Mouse (Mus musculus) gastrocnemius, adult 18-20 months (tissue): ENCODE measurements around the gene Slco2a1. TPM values are rescaled to one million over a fixed set of nuclear protein-coding genes. Genes with fewer than 3 reads are reported as not detected.
"Not testable (repeated sequence)": the region's sequence is repeated elsewhere in the genome, so short reads cannot be mapped to it uniquely, and the experiment has no call there.

ENCODE experiments used
- DNase-seq: peaks from one replicate; pipeline ENCODE4 v3.0.0; 2021; ENCODE audit warnings: low spot score
- total RNA-seq, 2 experiments: library from RNA; stranded (reverse); gene quantifications; 2 replicates each; pipeline ENCODE4 v1.2.3; 2021

Slco2a1 gene
- total RNA-seq, 2 experiments from 2014 or later, result 0.71 to 0.93 TPM

DNA sequence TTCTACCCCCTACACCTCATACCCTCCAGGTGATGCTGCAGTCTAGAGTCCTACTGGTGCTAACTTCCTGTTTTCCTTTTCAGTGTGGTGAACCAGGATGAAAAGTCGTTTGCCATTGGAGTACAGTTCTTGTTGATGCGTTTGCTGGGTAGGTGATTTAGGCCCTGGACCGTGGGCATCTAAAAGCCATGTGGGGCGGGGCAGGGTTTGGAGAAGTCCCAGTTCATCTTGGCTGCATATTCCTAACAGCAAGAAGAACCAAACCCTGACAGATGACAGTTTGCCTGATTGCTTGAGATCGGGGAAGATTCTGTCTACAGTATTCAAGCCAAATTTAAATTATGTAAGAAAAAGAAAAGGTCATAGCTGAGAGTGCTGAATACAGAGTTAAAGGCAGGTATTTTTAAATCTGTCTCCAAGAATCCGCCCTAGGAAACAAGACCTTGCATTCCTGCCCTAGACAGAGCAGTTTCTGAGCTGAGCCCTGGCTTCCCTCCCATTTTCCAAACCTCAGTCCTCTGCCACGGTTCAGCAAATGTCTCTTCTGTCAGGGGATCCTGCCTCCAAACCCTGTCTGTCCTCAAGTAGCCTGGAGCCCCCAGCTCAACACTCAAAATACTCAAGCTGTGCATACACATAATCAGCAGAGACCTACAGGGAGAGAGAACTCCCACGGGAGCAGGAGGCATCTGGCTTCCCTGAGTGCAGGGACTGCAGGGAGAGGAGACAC is 93.9 kb downstream of the Slco2a1 start:
- DNase-seq, result no peak

DNA sequence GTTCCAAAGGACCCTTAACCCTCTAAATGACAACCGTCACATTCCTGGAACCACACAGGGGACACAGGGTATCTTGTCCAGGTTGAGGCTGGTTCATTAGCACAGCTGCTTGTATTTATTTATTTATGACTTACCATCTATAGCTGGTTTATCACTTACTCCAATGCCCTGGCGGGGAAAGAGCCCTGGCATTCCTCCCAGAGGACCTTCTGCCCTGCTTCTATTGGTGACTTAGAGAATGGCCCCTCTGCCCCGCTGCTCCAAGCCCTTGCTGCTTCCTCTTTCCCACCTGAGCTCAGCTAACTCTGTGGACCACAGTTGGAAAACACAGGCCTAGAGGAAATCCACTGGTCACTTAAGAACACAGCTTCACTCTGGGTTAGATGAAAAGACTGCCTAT is 94.9 kb downstream of the Slco2a1 start:
- DNase-seq, result no peak

DNA sequence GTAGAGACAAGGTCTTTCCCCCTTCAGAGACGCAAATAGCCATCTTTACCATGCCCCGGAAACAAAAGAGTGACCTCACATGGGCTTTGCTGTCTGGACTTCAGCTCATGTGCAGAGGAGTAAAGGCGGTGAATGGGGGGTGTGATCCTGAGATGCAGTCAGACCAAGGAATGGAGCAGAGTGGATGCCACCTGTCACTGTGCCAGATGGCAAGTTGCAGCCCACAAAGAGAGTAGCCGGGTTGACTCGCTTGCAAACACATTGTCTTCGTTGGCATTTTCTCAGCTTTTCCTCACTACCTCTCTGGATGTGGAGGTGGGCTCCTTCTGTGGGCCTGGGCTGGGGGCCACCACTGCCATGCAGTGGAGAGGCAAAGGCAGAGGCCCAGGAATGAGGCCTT is 98.2 kb downstream of the Slco2a1 start:
- no peak for DNase-seq

DNA sequence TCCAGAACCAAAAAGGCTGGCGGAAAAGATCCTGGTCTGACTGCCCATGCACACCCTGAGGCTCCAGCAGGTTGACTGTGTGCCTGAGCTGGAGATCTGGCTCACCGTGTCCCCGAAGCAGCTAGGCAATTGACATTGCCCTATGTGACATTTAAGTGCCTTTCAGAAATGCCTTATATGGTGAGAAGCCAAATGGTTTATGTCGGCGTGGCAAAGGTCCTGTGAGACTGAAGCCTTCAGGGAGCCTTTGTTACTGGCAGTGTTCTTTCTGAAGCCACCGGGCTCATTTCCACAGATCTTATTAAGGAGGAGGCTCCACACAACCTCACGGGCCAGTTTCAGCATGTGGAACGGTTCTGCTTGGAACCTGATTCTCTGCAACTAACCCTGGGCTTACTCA is 98.8 kb downstream of the Slco2a1 start:
- DNase-seq, result no peak

DNA sequence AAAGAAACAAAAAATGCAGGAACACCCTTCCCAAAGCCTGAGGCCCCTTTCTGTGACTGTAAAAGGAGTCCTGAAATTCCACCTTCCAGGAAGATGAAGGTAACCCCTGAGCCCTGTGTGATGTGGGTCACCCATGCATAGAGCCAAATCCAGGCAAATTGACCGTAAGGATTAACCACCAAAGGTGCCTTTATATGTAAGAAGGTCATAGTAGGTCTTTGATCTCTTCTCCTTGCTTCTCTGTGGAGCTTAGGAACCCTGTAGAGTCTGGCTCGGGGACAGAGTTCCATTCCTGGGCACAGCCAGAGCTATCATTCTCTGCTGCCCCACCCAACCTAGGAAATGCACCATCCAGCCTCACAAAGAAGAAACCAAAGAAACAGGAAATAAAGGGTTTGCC is 100.1 kb downstream of the Slco2a1 start:
- DNase-seq, result no peak

DNA sequence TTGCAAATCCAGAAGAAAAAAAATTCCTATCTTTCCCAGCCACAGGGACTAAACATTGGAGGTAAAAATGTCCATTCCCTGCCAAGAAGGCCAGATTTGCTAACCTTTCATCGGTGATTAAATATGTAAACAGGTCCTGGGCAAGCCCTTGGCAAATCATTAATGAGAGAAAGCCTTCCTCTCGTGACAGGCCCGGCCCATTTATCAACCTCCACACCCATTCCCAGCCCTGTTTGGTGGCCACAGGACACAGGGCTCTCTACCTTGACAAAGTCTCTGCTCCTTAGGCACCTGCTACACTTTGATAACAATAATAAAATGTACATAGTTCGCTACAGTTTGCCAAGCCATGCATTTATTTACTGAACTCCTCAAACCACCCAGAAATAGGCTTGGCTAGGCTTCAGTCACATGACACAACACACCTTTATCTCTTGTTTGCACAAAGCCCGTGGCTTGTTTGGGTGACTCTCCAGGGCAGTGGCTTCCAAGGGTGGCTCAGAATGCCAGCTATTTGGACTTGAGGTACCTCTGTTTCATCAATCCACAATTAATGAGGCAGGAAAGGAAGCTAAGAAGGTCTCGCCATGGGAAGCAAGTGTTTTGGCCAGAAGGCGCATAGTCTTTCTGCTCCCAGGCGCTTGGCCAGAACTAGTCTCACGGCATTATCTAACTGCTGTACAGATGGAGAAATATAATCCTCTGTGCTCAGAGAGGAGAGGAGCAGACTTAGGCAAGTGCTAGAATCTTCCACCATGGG is 101.8 kb downstream of the Slco2a1 start:
- no peak for DNase-seq

DNA sequence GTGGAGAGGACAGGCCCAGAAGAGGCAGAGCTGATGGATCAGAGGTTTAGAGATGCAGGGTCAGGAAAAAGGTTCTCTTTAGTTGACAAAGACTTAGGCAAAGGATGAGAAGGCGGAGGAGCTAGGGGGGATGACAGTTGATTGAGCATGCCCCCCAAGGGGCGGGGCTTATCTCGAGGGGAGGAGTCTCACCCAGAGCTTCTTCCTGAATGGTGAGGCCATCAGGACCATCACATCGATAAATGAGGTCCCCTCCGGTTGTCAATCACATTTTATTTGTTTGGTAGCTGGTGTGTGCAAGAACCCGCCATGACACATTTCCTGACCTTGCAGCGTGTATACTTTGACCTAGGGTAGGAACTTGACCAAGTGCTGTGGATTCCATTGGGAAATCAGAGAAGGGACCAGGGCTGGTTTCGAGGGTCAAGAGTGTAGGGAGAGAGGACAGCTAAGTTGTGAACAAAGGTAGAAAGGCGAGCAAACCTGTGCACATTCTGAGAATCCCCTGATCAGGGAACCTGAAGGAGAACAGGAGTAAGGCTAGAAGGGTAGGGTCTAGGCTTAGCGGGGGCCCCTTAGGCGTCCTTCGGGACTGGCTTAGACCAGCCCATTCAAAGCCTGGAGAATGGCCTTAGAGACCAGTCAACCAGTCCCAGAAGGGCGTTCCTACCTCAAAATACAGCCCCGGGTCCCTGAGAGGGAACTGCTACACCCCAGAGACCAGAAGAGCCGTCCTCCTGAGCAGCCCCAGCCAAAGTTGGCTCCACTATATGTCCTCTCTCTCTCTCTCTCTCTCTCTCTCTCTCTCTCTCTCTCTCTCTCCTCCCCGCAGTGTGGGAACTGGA is 102.7 kb downstream of the Slco2a1 start:
- DNase-seq, result no peak

DNA sequence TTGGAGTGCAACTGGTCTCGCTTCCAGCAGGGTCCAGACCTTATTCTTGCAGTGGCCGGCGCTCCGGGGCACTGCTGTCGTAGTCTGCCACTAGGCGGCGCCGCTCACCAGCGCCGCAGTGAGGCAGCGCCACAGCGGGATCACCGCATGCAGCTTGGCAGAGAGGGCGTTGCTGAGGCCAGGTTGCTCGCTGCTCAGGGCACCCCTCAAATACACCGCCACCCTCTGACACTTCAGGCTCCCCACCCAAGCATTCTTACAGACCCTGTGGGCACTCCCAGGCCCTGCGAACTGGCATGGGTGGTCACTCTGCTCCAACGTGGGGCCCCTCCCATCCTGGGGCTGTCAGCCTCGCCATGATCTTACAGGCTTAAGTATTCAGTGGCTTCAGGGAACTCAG is 103.7 kb downstream of the Slco2a1 start:
- peak; percentile 57 for DNase-seq

DNA sequence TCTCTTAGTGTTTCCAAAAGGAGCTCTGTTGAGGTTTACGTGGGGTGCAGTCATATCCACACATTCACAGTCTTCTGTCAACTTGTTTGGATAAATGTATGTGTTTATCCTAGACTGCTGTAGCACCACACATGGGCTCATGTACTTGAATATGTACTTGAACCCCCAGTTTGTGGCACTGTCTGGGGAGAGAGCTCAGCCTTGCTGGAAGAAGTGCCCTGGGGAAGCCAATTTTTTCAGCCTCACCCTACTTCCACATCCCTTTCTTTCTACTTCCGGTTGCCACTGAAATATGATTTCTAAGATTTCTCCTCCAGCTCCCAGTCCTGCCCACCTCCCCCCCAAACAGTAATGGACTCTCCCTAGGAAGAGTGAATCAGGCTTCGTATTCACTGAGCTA is 105.2 kb downstream of the Slco2a1 start:
- no peak for DNase-seq

DNA sequence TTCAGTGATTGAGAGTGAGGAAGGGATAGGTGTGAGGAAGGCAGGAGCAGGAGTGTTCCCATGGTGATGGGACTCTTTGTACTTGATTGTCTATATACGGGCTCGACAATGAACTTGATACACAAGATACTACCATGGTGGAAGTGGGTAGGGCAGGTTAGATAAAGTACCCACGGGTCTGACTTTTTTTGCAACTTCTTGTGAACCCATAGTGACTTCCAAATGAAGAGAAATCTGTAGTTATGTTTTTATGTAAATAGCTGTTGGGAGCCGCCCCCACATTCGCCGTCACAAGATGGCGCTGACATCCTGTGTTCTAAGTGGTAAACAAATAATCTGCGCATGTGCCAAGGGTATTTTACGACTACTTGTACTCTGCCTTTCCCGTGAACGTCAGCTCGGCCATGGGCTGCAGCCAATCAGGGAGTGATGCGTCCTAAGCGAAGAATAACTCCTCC is 119.9 kb downstream of the Slco2a1 start:
- not testable (repeated sequence) for DNase-seq

DNA sequence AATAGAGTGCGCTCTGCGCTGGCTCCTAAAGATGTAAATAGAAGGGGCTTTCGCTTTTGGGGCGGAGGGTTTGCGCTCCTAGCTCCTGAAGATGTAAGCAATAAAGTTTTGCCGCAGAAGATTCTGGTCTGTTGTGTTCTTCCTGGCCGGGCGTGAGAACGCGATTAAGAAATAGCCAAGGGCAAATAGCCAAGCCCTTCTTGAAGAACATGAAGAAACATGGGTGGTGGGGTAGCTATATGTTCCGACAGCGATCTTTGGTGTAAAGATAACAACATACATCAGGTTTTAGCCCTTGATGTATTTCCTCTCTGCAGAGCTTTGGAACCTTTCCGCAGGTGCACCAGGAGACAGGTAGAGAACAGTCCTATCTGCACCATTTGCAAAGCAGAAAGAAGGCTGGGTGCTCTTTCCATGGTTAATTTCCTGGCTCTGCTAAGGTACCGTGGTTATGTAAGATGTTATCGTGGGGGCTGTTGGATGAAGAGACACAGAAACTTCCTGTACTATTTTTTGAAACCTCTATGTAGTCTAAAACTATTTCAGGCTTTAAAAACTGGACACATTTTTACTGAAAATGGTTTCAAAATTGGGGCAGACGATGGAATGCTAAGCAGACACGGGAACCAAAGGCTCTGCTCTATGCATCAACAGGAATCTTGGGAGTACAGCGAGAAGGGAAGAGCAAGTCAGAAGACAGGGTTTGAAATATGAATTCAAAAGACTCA is 120.6 kb downstream of the Slco2a1 start:
- DNase-seq, result no peak

DNA sequence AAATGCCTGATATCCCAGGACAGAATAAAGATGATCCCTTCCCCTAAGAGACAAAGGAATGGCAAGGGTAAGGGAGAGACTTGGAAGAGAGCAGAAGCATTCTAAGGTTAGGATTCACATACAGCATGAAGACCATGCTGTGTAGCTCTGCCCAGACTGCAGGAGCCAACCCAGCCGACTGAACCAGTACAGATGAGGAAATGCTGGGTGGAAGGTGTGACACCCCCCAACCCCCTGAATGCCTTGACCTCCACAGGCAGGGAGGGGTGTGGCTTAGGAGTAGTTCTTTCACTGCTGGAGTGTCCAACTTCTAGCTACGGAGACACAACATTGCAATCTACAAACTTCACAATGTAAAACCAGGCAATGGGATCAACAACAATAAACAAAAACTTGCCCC is 121.4 kb downstream of the Slco2a1 start:
- no peak for DNase-seq

DNA sequence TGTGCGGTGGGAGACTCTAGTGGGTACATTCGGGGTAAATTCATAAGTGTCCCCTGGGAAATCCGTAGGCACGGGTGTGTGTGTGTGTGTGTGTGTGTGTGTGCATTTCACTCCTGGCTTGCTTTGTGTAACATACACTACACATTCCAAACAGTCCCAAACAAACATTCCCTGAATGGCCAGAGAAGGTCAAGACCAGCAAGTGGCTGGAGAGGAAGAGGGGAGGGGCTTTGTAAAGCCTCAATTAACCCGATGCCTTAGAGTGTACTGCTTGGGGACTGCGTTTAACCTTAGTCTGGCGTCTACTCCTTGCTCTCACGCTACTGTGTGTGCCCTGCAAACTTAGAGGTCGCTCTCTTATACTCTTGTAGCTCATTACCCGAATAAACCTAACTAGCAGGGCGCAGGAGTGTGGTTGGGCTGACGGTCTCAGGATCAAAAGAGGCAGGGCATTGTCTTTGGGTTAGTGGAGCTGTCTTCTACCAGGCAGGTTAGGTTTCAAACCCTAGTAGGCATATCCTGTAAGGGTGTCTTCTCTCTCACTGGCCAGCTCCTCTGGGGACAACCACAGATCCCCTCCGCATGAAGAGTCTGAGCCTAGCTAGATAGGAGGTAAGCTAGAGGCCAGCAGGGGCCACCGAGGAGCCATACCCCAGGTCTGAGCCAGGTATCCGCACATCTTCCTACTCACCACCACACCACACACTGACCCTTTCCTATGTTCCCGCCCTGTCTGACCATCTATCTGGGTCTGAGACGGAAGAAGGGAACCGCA is 122.4 kb downstream of the Slco2a1 start:
- DNase-seq, result no peak

DNA sequence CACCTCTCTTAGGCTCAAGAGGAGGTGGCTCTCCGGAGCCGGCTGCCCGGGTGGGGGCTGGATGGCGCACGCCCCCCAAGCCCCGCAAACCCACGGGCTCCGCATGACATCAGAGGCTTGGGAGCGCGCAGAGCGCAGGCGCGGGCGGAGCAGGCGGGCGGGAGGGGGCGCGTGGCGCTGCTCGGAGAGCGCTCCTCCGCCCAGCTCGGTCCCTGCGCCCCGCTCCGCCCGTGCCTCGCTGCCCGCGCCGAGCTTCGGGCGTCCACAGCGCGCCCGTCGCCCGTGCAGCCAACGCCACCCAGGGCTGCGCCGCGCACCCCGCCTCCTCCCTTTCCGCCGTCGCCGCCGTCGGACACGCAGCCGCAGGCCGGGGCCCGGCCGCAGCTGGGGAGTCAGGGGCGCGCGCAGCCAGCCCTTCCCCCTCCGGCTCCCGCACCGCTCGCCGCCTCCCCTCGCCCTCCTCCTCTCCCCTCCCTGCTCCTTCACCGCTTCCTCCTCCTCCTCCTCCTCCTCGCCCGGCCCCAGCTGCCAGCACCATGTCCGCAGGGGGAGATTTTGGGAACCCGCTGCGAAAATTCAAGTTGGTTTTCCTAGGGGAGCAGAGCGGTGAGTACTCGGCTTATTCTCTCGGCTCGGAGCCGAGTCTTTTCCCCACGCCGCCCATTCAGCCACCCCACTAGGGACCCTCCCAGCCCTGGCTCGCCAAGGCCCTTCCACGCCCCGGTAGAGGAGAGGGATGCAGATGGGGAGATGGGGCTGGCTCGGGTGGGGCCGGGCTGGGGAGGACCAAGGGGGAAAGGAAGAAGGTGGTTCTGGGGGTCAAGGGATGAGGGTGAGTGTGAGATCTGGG is 123.3 kb downstream of the Slco2a1 start, which contains the start of gene Rab6b:
Gene Rab6b (plus strand): TSS at position 167 of the 850 bp plus-strand sequence.
- peak; percentile 14 for DNase-seq

DNA sequence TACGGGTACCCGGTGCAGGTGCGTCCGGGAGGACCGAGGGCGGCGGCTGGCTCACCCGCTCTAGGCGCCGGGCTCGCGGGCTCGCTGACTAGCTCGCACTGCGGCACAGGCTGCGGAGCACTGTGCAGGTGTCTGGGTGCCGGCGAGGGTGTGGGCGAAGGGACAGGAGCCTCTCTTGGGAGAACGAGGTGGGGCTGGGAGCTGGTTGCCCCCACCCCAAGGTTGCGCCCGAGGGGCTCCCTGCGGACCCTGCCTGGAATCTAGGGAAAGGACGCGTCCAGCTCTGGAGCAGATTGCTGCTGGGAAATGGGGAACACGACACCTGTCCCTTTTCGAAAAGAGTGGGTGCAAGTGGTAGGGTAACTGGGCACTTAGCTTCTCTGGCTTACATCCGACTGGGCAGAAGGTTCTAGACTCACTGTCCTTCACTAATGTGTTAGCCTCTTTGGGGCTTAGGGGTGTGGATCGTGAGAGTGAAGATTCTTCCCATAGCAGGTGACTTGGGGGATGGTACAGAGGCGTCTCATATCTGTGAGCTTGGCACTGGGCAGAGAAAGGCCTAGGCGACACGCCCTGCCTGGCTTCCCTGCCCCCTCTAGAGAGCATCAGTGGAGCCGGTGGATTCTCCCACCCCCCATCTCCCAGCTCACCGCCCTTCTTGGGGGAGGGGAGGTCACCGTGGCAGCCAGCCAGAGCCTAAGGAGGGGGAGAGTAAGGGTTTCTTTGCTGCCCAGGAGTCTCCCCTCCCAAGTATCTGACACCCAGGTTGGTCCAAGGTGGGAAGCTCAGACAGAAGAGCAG is 124.2 kb downstream of the Slco2a1 start:
- no peak for DNase-seq

DNA sequence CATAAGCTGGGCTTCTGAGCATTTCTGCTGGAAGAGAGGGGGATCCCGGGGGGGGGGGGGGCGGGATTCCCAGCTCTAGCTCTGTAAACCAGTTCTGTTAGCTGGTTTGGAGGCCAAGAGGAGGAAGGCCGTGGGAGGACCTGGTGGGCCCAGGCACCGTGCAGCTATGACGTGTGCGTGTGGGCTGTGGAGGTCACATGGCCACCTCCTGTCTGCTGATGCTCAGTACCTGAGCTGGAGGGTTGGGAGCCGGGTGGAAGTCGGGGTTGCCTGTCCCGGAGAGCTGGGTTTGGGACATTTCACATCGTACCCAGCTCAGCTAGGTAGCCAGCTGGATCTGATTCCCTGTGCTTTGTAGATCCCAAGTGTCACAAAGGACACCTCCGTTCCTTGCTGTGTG is 124.8 kb downstream of the Slco2a1 start:
- DNase-seq, result no peak

DNA sequence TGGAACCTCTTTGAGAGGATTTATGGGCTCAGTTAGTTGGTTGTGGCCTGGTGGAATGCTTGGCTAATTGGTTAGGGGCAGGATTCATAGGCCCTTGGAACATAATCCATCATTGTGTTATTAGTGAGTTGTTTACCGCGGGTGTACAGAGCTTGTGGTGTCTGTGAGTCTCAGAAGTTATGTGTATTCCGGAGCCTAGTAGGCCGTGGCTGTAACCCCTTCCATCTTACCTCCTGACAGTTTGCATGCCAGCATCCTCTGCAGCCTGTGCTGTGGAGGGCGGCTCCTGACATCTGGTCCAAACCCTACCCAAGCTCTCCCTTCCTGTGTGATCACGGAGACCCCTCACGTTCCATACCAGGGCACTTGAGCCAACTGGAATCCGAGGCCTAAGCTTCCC is 125.8 kb downstream of the Slco2a1 start:
- no peak for DNase-seq

DNA sequence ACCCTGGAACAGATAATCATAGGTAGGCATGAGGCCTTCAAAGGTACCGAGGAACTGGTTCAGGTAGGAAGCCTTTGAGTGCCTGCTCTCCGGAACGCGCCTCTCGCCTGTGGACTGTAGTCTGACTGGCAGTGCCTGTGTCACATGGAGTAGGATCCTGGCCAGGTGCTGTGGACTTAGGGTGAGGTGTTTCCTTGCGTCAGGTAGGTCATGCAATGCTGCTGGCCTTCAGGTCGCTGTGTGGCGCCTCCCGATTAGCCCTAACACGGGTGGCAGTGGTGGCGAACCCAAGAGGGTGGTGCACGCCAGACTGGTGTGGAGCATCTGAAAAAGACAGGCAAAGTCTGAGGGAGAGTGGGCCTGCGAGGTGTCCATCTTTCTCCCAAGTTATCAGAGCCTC is 126.4 kb downstream of the Slco2a1 start:
- no peak for DNase-seq

DNA sequence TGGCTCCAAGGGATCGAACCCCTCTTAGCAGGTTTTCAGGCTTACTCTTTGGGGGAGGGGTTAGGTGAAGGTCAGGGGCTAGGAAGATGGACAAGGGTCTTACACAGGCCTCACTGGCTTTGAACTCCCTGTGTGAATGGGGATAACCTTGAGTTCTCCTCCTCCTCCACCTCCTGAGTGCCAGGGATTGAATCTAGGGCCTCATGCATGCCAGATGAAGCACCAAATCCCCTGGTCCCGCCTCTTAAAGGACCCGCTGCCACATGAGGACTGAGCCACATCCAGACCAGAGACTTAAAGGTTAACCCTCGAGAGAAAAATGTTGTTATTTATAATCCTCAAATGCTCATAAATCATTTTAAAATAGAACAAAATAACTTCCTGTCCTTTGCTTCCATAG is 128.4 kb downstream of the Slco2a1 start:
- no peak for DNase-seq
